Mouse (Mus musculus): ENCODE results near the gene Tcf3.

Tcf3 gene

DNA sequence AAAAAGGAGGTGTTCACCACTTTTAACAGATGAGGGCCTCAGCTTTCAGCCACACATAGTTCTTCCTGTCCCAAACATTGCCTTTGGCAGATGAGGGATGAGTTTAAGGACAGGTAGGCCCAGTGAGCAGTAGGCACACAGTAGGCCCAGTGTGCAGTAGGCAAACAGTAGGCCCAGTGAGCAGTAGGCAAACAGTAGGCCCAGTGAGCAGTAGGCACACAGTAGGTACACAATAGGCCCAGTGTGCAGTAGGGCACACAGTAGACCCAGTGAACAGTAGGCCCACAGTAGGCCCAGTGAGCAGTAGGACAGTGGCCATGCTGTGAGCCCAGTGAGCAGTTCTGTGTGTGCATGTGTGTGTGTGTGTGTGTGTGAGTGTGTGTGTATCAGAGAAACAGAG is 6.6 kb upstream of the Tcf3 start:
- in situ Hi-C loops (cut with MboI, MseI), result no loop called here

DNA sequence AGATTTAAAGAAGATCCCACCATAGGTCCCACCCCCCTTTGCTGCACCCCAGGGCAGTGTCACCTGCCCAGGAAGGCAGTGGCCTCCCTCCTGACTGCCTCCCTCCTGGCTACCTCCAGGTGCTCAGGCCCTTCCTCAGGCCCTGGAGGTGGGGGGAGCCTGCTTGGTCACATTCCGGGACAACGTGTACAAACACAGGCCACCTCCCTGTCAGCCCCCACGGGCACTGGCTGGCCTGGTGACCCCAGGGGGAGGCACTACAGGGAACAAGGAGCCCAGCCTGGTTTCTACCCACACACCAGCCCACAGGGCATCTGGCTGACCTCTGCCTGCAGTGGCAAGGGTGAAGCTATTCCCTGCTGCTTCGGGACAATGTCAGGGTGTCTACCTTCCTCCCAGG is 4.5 kb upstream of the Tcf3 start:
- in situ Hi-C loops (cut with MboI, MseI), result no loop called here

DNA sequence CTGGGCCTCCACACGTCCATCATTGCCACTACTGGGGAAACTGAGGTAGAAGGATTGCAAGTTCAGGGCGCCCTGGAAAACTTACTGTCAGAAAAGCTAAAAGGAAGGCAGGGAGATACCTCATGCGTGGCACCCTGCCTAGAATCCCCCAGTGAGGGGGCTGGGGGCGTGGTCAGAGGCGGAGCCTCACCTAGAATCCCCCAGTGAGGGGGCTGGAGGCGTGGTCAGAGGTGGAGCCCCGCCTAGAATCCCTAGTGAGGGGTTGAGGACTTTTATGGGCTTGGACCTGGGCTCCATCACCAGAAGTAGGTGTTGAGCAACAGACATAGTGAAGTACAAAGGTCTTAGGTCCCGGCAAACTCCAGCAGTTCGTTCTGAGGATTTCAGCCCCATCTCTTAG is 2.8 kb upstream of the Tcf3 start:
- in situ Hi-C loops (cut with MboI, MseI), result no loop called here

DNA sequence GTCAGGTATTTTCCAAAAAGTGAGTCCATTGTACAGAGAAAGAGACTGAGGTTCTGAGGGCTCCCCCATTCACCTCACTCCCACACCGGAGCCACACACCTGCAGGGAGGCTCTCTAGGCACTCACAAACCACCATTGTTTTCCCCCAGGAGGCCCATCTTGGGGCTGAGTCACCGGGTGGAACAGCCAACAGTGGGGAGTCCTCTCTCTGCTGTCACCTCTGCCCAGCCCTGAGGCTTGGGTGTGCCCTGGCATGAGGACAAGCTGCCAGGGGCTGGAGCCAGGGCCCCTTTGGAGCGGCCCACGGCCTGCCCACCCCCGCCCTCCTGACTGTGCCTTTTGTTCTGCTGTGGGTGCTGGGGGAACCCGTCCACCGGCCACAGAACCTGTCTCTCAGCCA is 2.3 kb upstream of the Tcf3 start:
- in situ Hi-C loops (cut with MboI, MseI), result no loop called here

DNA sequence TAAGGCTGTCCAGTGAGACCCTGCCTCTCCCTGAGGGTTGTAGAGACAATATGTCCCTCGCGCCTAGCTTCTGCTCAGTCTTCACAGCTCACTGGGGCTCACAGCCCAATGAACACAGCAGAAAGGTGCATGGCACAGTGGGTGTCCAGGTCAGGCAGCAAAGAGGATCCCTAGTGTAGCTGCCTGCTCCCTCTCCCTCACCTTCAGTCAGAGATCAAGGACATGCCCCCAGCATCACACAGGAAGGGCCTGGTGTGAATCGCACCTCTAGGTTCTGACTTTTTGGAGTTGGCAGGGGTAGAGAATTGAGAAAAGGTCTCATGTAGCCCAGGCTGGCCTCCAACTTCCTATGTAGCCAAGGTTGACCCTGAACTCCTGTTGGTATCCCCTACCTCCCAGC is 1.4 kb upstream of the Tcf3 start:
- in situ Hi-C loops (cut with MboI, MseI), result no loop called here

DNA sequence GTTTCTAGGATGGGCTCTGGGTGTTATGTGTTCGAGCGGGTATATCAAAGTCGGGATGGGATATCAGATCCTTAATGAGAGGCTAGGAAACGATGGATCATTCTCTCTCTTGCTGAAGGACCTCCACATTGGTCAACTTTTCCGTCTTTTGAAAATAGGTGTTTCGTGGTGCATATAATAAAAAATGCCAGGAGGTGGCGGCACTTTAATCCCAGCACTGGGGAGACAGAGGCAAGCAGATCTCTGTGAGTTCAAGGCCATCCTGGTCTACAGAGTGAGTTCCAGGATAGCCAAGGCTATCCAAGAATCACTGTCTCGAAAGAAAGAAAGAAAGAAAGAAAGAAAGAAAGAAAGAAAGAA is 766 bp upstream of the Tcf3 start:
- in situ Hi-C loops (cut with MboI, MseI), result no loop called here

DNA sequence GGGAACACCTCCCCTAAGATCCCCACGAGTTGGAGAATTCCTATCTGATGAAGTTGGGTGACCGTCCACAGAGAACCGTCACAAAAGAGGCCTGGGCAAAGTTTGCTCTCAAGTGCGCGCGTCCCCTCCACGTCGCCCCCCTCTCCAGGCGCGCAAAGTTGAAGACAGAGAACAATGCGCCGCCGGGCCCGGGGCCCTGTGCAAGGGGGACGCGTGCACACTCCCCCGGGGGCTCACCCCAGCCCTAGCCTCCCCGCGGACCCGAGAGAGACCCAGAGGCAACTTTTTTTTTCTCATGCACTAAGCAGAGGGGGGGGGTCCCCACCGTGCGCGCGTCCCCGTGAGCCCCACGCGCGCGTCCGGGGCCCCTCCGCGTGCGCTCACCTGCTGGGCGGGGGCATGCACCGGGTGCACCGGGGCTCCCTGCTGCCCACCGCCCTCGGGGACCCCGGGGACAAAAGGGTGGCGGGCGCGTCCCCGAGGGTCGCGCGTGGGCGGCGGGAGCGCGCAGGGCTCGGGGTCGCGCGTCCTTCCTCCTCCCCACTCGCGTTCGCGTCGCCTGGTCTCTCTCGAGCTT is 423 bp downstream of the Tcf3 start:
- in situ Hi-C loops (cut with MboI, MseI), result no loop called here

DNA sequence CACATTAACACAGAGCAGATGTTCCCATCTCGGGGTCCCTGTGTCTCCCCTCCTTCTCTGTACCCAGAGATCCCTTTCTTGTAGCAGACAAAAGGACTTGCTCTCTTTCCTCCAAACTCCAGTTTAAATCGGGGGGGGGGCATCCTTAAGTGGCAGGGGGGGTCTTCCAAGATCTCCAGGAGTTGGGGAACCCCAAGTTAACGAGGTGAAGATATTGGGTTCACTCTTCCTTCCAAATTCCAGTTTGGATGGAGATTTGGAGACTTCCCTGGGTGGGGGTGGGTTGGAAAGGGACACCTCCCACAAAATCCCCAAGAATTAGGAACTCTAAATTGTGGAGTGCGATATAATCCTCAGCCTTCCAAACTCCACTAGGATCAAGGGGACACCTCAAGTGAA is 1.1 kb downstream of the Tcf3 start:
- in situ Hi-C loops (cut with MboI, MseI), result no loop called here

DNA sequence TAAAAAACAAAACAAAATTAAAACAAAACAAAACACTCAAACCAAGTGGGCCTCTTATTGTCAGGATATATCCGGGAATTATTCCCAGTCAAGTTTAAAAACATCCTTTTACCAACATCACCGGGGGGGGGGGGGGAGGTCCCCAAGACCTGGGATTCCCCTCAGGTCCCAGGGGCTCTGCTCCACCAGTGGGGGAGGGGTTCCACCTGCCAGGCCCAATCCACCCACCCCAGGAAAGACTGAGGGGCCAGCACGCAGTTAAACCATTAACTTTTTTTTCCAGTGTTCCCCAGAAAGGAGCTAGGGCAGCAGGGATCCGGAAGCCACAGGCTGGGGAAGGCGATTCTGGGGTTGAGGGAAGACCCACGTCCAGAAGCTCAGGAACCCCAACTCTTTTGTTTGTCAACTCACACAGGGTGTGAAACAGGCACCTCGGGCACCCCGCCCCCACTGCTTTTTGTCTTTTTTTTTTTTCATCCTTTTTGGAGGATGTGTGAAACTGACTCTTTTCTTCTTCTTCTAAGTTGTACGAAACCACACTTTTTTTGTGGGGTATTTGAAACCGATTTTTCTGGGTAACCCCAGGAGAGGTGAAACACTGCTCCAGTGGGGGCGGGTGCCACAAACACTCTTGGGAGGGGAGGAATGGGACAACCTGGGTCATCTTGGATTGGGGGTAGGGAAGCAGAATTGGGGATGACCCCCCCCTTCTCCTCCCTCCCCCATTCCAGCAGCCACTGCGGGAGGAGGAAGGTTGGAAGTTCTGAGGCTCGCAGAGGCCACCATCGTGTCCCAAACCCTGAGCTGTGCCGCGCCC is 1.7 kb downstream of the Tcf3 start:
- in situ Hi-C loops (cut with MboI, MseI), result no loop called here

DNA sequence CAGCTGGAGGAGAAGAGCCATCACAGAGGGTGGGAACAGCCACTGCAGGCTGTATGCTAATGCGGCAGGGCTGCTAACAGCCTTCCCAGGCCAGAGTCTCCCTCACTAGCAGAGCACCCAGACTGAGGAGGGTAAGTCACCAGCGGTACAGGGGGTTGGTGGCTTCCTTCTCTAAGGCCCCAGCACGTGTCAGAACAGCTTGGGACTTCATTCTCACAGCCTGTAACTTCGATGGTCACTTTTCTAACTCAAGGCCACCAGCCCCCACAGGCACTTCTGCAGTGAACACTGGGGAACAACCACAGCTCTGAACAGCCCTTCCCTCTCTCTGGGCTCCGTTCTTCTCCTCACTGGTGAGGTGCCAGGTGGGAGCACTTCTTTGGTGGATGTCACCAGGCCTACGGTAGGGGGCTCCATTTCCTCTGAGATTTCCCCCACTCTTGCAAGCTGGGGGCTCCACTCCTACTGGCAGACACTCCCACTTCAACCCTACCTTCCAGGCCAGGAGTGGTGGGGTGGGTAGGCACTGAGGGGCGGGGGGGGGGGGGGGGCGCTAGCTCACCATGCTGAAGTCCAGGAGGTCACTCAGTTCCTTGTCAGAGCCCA is 3.0 kb downstream of the Tcf3 start:
- in situ Hi-C loops (cut with MboI, MseI), result no loop called here

DNA sequence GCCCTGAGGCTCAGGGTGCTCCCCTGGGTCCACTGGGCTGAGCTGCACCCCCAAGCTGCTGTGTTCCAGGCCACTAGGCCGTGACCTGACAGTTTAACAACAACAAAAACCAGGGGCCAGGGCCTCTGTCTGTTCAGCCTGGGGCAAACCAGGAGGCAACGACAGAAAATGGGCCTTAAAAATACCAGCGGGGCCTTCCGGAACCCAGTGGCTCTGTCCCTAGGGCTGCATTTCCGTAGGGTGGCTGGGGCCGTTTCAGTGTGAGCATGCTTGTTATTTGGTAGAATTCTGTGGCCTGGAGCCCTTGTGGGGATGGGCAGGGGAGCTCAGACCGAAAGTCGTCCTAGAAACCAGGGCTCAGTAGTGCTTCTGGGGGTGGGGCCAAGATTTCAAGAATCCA is 3.6 kb downstream of the Tcf3 start:
- in situ Hi-C loops (cut with MboI, MseI), result no loop called here

DNA sequence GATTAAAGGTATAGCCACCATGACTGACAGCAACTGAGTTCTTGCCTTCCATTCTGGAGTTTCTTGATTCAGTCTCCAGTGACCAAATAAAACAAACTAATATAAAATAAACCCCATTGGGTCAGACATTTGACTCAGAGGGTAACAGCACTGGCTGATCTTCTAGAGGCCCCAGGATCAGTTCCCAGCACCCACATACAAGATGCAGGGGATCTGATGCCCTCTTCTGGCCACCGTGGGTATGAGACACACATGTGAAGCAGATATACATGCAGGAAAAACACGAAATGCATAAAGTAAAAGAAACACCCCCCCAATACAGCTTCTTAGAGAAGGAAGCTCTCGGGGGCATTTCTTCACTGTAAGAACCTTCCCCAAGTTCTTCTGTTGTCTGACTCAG is 8.4 kb downstream of the Tcf3 start:
- in situ Hi-C loops (cut with MboI, MseI), result no loop called here

DNA sequence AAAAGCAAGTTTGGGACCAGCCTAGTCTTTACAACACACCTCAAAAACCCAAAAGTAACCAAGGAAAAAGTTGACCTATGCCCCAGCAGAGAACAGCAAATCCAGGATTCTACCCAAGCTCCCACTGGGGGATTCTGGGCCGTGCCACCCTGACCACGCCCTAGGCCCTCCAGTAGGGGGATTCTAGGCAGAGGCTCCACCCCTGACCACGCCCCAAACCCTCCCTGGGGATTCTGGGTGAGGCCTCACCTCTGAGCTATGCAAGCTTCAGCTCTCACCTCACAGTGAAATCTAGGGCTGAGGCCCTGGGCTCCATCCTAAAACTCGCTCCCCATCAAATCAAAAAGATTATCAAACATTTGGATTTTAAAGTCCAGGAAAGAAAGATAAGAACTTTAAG is 9.9 kb downstream of the Tcf3 start:
- in situ Hi-C loops (cut with MboI, MseI), result no loop called here

DNA sequence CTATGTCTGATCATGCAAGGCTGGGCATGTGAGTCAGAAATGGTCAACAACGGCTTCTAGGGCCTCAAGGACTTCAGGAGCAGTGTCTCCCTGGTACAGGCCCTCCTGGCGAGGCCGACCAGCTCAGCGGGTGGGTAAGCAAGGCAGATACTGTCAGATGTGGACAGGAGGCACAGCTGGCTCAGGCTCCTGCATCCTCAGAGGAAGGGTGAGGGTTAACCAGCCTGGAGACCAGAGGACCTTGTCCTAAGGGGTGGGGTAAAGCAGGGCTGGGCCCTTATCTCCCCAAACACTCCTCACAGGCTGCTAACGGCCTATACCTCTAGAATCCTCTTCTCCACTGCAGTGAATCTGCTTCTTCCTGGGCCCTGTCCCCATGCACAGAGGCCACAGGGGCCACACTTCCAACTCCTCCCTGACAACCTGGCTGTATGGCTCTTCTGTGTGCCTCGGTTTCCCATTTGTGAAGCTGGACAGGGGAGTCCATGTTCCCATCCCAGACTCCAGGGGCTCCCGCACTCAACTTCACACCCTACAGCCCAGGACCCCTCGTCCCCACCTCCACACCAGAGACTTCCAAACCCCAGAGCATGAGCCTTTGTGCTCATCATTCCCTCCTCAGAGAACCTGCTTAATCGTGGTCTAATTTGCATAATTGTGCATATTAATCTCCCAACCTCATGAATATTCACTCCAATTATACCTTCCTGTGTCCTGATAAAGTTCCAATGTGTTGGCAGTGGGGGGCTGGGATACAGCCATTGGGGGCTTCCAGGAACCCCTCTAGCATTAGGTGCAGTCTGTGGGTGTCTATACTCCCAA is 11.6 kb downstream of the Tcf3 start:
- in situ Hi-C loops (cut with MboI, MseI), result no loop called here

DNA sequence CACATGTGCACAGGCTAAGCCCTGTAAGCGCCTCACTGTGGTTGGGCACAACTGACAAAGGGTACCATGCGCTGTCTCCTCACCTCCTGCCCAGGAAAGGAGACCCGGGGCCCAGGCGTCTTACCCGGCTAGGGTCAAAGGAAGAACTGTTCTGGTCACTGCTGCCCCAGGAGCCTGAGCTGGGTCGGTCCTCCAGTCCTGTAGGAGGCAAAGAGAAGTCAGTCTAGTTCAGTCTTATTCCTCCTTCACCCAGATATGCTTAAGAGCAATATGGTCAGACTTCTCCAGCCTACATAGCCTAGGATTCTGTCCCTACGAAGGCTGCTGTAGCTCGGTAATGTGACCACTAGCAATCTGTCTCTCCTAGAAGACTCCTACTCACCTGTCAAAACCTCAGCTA is 12.2 kb downstream of the Tcf3 start:
- in situ Hi-C loops (cut with MboI, MseI), result no loop called here

DNA sequence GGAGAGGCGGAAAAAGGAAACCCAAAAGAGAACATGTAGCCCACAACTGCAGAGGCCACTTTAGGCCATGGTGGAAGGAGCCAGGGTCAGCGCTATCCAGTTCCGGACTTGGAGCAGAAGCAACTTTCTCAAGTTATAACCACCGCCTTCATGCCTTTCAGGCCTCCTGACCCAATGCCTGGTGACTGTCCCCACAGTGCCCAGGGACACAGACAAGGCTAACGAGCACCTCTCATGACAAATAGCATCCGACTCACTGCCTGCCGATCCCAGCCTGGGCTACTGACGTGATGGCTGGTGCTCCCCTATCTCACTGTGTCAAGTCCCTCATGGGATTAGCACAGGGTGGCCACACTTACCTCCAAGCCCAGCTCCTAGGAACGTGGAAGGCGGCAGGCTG is 12.7 kb downstream of the Tcf3 start:
- in situ Hi-C loops (cut with MboI, MseI), result no loop called here

DNA sequence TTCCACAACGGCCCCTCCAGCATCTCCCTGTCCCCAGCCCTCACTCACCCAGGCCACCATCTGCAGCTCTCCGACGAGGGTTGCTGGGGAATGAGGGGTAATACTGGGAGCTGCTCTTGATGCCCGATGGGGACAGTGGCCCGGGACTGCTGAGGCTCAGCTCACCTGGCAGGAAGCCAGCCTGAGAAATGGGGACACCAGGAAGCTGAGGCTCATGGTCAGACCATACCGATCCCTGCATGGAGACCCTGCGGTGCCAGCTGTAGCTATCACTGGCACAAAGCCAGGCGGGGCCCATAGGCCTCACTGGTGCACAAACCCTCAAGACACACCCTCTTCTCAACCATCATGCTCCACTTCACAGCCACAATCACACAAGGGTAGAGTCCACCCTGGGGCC is 14.0 kb downstream of the Tcf3 start:
- in situ Hi-C loops (cut with MboI, MseI), result no loop called here

DNA sequence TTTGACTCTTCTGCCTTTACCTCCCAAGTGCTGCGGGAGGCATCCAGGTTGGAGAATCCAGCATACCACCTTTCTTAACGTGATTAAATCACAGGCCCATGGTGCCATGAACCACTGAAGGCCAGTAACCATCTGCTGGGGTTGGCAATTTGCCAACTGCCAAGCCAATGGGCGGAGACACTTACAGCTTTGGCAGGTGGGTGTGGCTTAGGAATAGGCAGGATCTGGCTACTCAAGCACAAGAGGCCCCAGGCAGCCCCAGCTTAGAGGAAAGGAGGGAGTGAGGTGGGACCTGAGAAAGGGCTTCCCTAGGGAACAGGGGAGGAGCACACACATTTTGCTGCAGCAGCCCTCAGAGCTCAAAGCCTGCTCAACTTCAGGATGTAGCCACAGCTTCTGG is 15.1 kb downstream of the Tcf3 start:
- in situ Hi-C loops (cut with MboI, MseI), result no loop called here

DNA sequence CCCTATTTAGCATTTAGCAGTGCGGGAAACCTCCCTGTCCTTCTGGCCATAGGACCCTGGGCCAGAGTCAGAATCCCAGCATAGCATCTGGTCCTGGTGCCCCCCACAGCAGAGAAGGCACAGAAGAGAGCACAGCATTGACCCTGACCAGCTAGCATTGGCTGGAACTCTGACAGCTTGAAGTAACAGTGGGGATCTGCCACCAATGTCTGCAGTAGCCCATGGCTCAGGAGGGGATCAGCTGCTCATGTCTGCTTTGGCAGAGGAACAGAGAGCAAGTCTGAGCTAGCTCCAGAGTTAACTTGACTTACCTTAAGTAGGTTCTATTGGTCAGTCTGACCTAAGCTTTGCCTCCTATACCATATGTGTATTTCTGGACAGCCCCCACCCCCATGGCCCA is 15.6 kb downstream of the Tcf3 start:
- in situ Hi-C loops (cut with MboI, MseI), result no loop called here

DNA sequence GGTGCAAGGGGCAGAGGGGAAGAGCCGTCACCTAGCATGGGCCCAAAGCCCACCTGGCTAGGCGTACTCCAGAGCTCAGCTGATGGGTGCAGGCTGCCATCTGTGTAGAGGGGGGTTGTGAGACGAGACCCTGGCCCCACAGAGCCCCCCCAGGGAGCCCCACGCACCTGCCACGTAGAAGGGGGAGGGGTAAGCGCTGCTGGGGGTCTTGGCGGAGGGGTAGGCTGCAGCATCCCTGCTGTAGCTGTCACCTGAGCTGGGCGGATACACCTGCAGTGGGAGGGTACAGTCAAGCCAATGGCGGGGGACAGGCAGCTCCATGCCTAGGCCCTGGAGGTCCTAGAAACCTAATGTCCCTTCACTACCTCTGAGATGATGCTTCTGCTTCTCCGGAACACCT is 16.1 kb downstream of the Tcf3 start:
- in situ Hi-C loops (cut with MboI, MseI), result no loop called here

DNA sequence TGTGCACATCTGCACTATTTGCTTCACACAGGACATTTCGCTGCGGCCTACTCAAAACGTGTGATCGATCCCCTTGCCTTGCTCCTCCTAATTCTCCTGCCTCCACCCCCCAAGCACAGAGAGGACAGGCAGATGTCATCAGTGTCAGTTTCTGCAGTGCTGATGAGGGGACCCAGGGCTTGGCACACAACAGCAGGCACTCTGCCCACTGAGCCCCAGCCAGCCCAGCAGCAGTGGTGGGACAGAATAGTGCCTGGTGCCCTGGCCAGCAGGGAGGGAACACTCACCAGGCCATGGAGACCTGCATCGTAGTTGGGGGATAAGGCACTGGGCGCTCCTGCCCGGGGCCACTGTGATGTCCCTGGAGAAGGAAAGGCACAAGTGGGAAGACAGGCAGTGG is 17.9 kb downstream of the Tcf3 start:
- in situ Hi-C loops (cut with MboI, MseI), result no loop called here

DNA sequence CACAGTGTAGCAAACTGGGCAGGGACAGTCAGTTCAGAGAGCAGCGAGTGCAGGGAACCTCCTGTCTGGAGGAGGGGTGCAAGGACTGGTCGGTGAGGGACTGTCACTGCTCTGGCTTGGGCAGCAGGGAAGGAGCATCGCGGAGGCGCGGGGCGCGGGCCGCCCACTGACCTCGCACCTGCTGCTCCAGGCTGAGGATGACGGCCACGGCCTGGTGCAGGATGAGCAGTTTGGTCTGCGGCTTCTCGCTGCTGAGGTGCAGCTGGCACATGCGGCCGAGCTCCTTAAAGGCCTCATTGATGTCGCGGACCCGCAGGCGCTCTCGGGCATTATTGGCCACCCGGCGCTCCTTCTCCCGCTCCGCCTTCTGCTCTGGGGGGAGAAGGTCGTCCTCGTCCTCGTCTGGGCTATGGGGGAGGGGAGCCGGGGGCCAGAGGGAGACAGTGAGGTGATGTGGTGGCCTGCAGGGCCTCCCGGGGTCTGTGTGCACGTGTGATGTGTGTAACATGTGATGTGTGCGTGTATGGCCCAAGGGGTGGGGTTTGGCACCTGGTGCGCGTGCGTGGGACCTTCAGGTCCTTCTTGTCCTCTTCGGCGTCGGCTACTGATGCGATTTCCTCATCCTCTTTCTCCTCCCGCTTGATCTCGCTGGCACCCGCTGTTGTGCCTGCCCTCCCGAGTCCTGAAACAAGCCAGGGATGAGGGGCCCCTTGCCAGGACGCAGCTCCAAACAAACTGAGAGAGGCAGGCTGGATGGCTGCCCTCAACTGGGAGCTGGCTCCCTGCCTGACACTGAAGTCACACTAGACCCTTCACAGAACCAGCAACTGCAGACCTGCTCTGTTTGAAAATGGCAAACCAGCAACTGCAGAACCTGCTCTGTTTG is 20.5 kb downstream of the Tcf3 start:
- in situ Hi-C loops (cut with MboI, MseI), result no loop called here
